Mouse (Mus musculus): Measurements from ENCODE around the gene Foxn3.

Gene Foxn3

DNA sequence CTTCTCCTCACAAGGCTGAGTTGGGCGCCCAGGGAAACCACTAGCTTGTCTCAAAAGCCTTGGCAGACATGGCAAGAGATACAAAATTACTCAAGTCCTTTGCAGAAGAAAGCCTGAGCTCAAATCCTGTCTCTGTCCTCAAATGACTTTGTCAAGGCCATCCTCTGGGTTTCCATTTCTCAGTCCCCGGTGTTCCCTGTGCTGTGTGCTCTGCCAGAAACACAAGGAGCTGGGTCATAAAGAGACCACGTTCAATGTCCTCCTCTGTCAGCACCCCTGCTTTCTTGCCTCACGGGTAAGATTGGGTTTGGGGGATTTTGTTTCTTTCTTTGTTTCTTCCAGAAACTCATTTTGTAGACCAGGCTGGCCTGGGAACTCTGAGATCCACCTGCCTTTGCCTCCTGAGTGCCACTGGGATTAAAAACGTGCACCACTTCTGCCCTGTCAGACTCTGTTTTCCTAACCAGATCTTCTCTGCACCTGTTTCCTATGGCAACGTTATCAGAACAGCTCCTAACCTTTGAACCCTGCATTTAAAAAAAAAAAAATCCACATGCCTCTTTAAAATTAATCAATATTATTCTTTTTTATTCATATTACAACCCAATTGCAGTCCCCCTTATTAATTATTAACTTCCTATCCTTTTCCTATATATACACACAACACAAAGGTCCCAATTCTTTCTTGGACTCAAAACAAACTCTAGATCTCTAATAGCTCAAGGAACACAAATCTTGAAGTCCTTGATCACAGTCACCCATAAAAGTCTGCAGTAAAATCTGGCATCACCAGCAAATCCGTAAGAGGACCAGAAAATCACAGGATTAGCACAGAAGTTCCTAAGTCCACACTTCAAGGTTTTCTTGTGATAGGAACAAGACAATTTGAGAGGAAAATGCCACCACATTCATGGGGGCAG lies 144.6 kb downstream of the Foxn3 start:
- no peak for DNase-seq (ENCODE audit: low spot score in 2 of 2)

DNA sequence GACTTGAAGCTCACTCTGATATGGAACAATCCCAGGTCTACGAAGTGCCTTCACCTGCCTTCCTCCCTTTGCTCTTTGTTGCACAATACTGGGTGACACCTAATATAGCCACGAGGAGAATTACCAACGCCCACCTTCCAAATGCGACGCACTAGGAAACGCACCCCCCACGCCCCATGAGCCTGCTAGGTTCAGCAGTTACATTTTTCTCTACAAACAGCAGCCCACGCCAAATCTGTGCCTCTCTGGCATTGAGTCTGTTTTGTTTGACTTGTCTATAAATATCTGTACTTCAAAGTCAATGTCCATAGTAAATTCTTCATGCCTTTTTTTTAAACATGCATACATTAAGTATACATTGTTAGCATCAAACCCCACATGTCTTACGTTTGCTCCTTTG lies 145.5 kb downstream of the Foxn3 start:
- no peak for DNase-seq (ENCODE audit: low spot score in 2 of 2)

DNA sequence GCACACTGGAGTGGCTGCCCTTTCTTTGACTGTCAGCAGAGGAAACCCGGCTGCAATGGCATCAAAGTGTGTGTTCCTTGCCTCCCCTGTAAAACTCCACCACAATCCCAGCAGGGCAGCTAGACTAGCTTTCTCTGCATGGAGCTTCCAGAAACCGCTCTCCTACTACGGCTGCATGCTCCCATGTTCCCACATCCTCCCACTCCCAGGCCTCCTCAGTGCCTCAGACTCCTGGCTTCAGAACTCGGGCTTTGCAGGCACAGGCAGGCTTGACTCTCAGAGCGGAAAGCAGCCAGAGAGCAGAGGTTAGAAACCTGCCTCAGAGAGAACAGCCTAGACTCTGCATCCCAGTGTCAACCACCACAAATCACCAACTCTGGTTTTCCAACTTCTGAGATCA lies 147.8 kb downstream of the Foxn3 start:
- DNase-seq (ENCODE audit: low spot score in 2 of 2): no peak

DNA sequence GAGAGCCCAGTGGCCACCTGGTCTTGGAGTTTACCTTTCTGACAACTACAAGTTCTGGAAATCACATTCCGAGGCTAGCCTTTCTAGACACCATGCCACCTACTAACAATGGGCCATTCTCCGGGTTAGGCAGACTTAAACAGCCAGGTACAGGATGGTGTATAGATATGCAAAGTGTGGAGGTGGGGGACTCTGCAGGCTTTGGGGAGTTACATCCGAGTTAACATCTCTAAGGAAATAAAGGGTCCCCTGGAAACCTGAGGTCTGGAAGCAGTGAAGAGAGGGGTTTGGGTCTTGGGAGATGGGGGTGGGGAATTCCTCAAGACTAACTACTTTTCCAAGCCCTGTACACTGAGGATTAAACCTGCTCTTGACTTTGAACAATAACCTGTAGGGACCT lies 150.9 kb downstream of the Foxn3 start:
- DNase-seq (ENCODE audit: low spot score in 2 of 2): no peak

DNA sequence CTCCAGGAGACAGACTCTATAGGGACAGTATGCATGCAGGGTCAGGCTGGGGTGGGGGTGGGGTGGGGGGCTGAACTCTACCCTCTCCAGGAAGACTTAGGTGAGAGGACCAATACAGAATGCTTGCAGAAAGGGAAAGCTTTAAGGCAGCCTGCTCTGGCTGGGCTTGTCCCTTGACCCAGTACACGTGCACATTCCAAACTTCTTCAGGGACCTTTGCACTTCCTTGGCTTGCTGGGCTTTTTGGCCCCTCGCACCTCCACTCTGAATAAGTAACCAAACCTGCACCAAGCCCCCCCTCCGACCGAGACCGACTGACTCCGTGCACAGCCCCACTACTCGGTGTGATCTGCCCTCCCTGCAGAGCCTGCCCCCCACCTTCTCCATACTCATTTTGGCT lies 151.3 kb downstream of the Foxn3 start:
- no peak for DNase-seq (ENCODE audit: low spot score in 2 of 2)

DNA sequence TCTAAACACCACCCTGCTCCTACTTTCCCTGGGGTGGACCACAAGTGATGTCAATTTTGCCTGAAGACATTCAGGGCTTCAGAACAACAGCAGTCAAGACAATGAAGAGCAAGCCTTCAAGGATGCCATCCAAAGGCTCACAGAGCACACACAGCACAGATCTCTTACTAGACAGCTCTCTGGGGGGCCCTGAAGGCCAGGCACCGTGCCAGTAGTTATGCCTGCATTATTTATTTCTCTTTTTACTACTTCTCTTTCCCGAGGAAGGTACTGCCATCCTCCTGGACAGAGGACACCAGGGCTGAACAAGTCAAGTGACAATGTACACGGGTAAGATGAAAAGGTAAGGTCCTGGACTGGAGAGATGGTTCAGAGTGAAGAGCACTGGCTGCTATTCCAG lies 154.7 kb downstream of the Foxn3 start:
- no peak for DNase-seq (ENCODE audit: low spot score in 2 of 2)

DNA sequence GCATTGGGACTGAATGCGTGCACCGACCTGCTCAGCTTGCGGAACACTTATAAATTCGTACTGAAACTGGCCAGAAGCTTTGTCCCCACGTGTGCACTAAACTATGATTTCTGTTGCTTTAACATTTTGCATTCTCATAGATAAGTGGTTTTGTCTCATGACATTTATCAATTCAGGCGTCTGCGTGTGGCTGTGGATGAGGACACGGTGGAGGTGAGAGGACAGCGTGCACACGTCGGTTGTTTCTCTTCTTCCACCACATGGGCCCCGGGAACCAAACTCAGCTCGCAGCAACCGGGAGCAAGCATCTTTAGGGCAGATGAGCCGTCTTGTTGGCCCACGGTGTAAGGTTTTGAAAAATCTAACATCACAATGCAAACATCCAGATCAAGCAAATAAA lies 155.3 kb downstream of the Foxn3 start:
- no peak for DNase-seq (ENCODE audit: low spot score in 2 of 2)

DNA sequence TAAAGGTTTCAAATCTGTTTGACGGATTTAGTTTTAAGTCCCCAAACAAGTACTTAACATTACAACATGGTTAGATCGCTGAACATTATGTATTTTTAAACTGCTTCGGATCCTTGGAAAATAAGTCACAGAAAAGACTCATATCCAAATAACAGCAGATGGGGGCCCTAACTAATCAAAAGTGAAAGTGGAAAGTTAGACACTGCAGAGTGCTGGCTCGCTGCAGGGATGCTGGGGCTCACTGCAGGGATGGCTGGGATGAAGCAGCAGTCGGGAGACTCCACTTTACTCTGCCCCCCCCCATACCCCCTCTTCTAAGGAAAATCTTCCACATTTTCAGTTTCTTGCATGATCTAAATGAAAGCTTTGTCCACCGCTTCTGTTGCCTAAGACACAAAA lies 156.1 kb downstream of the Foxn3 start:
- no peak for DNase-seq (ENCODE audit: low spot score in 2 of 2)

DNA sequence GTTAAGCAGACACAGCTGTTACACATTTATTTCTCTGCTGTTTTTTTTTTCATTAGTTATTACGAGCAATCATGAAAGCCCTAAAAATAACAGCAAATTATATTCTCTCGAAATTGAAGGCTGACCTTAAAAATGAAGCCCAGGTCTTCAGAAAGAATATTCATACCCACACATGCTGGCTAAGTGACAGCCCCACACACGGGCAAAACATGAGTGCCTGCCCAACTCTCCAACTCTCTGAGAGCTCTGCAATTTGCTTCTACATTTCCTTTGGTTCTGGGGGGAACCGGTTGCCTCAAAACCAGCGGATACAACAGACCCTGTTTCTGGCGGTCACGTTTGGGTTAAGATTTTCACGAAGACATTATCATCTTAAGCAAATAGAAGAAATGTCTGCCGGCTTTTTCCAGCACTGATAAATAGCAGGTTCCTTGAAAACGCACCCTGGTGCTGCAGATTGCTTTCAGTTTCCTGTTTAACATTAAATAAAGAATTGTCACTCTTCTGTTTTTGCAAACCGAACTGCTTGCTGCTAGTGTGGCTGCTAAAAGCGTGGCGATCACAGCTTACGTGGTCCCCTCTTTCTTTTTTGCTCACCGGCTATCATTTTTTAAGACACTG lies 156.6 kb downstream of the Foxn3 start:
- DNase-seq (ENCODE audit: low spot score in 2 of 2): no peak

DNA sequence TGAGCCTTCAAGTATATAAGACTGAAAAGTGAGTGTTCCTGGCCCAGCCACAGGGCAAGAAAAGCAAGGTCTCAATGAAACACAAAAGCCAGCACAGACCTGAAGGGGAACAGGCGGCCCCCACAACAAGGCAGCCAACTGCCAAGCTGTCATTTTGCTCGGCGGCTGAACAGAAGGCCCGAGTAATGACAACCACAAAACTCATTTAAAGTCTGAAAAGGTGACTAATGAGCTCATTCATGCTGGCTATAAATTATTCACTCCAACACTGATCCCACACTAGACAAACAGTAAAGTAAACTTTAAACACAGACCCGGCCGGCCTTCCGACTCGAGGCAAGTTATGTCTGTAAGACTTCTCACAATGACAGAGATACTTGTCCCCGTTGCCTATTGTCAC lies 157.1 kb downstream of the Foxn3 start:
- DNase-seq (ENCODE audit: low spot score in 2 of 2): peak; percentile 26 to 40

DNA sequence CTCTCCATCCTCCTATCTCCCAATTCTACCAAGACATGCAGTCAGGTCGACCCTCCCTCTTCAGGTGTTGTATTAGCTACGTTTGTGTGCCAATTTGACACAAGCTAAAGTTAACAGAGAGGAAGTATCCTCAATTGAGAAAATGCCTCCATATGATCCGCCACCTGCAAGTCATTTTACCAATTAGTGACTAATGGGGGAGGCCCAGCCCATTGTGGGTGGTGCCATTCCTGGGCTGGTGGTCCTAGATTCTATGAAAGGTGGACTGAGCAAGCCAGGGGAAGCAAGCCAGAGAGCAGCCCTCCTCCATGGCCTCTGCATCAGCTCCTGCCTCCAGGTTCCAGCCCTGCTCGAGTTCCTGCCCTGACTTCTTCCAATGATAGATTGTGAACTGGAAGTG lies 158.0 kb downstream of the Foxn3 start:
- DNase-seq (ENCODE audit: low spot score in 2 of 2): no peak

DNA sequence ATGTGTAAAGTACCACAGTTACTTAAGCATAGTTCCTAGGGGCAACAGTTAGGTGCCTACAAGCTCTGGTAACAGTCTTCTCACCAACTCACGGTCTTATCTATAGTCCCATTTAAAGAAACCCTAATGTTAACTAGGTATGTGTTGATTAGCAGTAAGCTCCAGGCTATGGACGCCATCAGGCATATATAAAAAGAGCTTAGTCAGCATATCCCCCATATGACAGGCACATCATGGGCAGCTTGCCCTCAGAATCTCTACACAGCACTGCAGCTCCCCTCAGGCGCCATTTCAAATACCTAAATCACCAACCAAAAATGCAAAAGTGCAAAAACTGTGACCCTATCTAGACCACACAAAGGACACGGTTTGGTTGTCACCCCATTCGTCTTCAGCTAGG lies 160.4 kb downstream of the Foxn3 start:
- DNase-seq (ENCODE audit: low spot score in 2 of 2): no peak

DNA sequence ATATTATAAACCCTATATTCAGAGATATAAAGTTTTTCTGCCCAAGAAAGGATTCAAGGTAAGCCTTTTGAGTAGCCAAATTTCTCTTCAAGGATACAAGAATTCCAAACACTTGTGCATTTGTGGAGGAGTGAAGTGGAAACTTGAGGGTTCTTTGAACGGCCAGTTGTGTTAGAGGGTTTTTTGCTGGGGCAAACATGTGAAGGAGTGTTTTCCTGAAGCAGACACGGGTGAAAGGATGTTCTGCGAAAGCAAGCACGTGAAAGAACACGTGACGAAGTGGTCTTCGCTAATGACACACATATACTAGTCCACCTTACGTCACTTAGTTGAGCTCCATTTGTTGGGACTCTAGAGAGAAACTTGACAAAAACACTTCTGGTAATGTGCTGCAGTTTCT lies 162.5 kb downstream of the Foxn3 start:
- DNase-seq (ENCODE audit: low spot score in 2 of 2): no peak

DNA sequence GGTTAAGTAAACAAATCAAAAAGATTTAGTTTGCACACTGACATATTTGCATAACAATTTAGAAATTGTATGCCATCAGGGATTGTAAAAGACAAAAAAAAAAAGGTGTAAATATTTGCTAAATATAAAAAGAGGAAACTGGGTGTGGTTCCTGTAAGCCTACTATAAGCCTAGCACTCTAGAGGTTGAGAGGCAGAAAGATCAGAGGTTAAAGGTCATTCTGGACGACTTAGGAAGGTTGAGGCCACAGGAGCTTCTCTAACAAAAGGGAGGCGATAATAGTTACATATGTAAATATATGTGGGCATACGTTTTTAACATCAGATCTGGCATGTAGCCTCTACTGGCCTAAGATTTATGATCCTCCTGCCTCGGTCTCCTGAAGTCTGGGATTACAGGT lies 163.8 kb downstream of the Foxn3 start:
- no peak for DNase-seq (ENCODE audit: low spot score in 2 of 2)

DNA sequence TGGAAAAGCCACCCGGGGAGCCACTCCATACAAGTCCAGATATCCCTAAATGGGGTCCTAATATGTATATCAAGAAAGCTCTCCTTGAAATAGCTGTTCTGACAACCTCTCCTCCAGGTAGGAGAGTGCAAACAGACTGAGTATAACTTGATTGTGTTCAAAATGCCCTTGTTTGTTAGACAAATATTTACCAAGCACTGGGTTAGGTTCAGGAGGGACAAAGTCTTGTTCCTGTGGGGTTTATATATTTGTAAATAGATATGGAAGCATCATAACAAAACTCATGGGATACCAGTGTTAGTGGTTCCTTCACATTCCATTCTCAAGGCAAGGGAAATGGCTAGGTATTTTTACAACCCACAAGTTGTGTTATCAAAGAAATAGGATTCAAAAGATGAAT lies 166.9 kb downstream of the Foxn3 start:
- no peak for DNase-seq (ENCODE audit: low spot score in 2 of 2)

DNA sequence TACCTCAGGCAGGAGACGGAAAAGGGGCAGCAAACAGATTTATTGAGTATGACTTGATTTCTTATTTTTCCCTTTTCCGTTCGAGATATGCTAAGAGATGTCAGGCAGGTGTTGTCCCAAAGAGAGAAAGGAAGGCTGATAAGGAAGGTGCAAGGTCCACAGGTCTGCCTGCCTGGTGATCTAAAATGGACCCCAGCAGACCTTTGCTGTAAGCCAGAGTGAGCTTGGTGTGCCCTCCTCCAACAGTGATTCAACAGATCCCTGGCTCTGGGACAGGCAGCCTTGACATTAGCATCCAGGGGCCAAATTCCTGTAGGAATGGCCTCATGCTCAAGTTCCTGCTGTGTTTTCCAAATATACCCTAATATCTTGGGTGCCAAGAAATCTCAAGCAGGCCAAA lies 168.3 kb downstream of the Foxn3 start:
- no peak for DNase-seq (ENCODE audit: low spot score in 2 of 2)

DNA sequence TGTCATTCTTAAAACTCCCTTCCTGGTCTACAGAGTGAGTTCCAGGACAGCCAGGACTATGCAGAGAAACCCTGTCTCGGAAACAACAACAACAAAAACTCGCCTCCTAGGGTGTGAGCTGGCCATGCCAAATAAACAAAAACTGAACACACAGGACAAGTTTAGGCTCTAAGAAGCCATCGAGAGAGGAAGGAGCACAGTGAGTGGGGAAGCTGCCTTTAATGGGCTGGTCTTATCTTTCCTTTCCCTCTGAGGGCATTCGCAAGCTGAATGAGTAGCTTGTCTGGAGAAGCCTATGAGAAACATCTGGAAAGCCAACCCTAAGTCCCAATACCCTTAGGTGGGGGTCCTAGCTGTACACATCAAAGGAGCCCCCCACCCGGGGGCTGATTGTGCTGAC lies 168.7 kb downstream of the Foxn3 start:
- DNase-seq (ENCODE audit: low spot score in 2 of 2): no peak

DNA sequence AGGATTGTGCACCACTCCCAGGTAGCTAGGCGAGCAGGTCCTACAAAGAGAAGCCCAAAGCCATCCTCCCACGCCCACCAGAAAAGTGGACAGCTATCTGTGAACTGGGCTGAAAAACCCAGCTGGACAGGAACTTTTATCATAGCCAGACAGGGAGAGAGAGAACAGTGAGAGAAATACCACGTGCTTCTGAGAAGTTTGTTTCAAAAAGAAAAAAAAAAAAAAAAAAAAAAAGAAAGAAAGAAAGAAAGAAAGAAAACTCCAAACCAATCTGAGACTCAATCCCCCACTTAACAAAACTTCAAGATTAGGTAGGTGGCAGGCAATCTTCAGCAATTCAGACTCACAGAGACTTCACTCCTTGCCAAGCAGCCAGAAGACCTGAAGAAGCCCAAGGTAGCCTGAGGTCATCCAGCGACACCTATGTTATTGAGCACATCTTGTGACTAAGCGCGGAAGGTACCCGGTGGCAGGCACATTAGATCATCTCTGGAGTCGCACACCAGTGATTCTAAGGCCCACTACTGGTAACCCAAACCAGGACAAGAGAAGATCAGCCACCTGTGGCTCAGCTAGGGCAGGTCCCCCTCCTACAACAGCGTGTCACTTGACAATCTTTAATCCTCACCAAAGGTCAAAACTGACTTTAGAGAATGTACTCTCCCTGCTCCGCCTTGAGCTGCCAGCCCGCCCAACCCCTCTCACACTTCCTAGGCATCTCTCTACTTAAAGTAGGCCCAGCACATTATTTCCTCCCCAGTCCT lies 169.3 kb downstream of the Foxn3 start:
- no peak for DNase-seq (ENCODE audit: low spot score in 2 of 2)

DNA sequence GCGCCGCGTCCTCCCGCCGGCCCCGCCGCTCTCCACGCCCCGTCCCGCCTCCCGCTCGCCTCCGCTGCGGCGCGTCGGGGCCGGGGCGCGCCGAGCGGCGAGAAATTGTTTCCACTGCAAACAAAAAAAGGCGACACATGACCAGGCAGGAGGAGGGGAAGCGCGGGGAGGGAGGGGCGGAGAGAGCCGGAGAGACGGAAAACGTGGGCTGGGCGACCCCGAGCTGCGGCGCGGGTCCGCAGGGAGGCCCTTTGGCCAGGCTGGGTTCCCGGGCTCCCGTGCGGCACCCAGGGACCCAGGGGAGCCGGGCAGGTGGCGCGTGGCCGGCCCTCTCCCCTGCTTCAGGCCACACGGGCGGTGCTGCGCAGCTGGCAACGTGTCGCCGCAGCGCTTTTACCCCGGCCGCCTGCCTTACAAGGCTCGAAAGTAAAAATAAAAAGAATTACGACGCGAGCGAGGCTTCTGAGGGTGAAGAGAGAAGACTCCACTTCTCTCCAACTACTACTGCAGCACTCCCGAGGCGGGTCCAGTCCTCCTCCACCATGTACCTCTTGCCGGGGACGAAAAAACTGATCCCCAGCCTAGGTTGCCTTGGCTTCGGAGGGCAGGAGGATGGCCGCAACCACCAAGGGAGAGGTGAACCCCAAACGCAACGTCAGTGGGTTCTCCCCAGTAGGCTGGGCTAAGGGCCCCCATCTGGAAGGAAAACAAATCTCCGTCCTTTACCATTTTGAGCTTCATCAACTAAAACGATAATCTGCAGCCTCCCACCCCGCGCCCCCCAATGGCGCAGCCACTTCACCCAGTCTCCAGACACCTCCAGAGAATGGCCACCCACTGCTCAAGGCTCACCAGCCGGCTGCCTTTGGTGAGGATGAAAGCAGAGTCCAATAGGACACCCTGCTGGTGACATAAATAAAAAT lies 170.2 kb downstream of the Foxn3 start:
- DNase-seq (ENCODE audit: low spot score in 2 of 2): peak; percentile 72 to 73

DNA sequence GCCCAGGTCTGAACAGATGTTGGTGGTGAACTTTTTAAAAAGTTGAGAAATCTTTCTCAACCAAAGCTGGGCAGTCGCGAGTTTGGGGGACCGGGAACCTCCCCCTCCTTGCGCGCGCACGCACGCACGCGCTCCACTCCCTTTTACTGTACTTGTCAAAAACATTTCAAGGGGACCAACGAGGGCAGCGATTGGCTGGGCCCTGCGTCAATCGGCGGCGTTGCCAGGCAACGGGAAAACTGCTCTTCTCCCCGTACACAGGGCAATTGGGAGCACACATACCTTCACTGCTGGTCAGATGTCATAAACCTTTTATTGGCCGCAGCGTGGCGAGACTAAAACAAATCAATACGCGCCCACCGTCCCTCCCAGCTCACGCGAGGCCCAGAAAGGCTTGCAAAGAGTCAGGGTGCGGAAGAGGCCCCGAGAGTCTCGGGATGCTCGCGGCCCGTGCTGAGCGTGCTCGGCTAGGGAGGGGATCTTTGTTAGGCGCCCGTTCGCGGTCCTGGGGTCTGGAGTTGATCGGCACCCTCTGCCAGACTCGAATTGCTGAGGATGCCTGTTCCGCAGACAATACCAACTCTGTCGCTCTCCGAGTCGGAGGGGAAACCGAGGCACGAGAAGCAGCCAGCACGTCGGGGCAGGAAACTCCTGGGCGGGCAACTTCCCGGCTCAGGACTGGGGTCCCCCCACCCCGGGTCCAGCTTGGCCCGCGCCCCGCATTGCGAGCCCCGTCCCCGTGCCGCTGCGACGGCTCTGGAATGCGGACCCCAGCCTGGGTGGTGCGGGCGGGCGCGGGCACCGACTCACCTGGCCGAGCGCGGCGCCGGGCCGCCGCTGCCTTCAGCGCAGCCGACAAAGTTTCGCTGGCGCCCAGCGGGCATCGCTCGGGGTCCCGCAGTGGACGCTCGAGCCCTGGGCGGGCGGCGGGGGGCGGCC lies 171.2 kb downstream of the Foxn3 start:
- peak; percentile 99 to 100 for DNase-seq (ENCODE audit: low spot score in 2 of 2)

DNA sequence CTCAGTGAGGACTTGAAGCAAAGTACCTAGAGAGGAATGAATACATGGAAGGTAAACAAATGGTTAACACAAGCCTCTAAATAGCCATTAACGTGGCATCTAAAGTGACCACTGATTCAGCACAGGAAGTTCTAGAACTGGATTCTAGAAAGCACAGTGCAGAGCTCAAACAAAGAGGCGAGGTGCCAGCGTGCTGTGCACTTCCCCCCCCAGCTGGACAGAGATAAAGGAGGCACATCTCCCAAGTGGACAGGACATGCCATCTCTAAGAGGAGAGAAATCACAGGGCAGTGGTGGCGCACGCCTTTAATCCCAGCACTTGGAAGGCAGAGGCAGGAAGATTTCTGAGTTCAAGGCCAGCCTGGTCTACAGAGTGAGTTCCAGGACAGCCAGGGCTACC lies 173.0 kb downstream of the Foxn3 start:
- DNase-seq (ENCODE audit: low spot score in 2 of 2): no peak

All from thymus, postnatal 10 days (tissue).